Mouse (Mus musculus): ENCODE data around the gene Zfp114. TPM values are rescaled to one million over a fixed set of nuclear protein-coding genes. Genes with fewer than 3 reads are reported as not detected.

The Zfp114 gene
- polyA plus RNA-seq, 1 experiment: 1.9 TPM

Other genes starting within 250 kb of the Zfp114 start
- not detected in 2 replicates for gene Vmn1r179, start 248.1 kb upstream of the Zfp114 start, polyA plus RNA-seq (2012; rRNA removed)
- gene Vmn1r180, start 224.4 kb upstream of the Zfp114 start, polyA plus RNA-seq (2012; rRNA removed): not detected in 2 replicates
- not detected in 2 replicates for gene Vmn1r181, start 200.4 kb upstream of the Zfp114 start, polyA plus RNA-seq (2012; rRNA removed)
- not detected in 2 replicates for gene V1rd19, start 173.4 kb upstream of the Zfp114 start, polyA plus RNA-seq (2012; rRNA removed)
- not detected in 2 replicates for gene Vmn1r183, start 121.8 kb upstream of the Zfp114 start, polyA plus RNA-seq (2012; rRNA removed)
- 33.3 and 35.1 TPM in 2 replicates for gene Zfp180, start 93.1 kb upstream of the Zfp114 start, polyA plus RNA-seq (2012; rRNA removed)
- gene Zfp112, start 62.7 kb upstream of the Zfp114 start, polyA plus RNA-seq (2012; rRNA removed): 8.2 and 9.4 TPM in 2 replicates
- gene Zfp235, start 40.9 kb upstream of the Zfp114 start, polyA plus RNA-seq (2012; rRNA removed): 17.5 and 18.6 TPM in 2 replicates
- 3.9 and 4.4 TPM in 2 replicates for gene Zfp111, start 36.4 kb downstream of the Zfp114 start, polyA plus RNA-seq (2012; rRNA removed)
- 4.4 and 4.5 TPM in 2 replicates for gene Zfp109, start 62.5 kb downstream of the Zfp114 start, polyA plus RNA-seq (2012; rRNA removed)
- gene Zfp108, start 79.7 kb downstream of the Zfp114 start, polyA plus RNA-seq (2012; rRNA removed): 4.7 and 5.7 TPM in 2 replicates
- gene Zfp93, start 95.4 kb downstream of the Zfp114 start, polyA plus RNA-seq (2012; rRNA removed): 8.7 and 9.0 TPM in 2 replicates
- 27.5 and 28.7 TPM in 2 replicates for gene Zfp61, start 126.2 kb downstream of the Zfp114 start, polyA plus RNA-seq (2012; rRNA removed)
- gene Zfp94, start 141.6 kb downstream of the Zfp114 start, polyA plus RNA-seq (2012; rRNA removed): 20.3 and 21.0 TPM in 2 replicates
- not detected in 2 replicates for gene Tescl, start 158.9 kb downstream of the Zfp114 start, polyA plus RNA-seq (2012; rRNA removed)
- gene Lypd5, start 174.1 kb downstream of the Zfp114 start, polyA plus RNA-seq (2012; rRNA removed): 0.04 TPM in 1 of 2 replicates, not detected in the other
- gene Kcnn4, start 195.2 kb downstream of the Zfp114 start, polyA plus RNA-seq (2012; rRNA removed): 2.4 and 3.0 TPM in 2 replicates
- gene Smg9, start 224.6 kb downstream of the Zfp114 start, polyA plus RNA-seq (2012; rRNA removed): 78.1 and 90.1 TPM in 2 replicates